9 mouse cellular contexts compared by ENCODE assay signal in the genomic region with DNA sequence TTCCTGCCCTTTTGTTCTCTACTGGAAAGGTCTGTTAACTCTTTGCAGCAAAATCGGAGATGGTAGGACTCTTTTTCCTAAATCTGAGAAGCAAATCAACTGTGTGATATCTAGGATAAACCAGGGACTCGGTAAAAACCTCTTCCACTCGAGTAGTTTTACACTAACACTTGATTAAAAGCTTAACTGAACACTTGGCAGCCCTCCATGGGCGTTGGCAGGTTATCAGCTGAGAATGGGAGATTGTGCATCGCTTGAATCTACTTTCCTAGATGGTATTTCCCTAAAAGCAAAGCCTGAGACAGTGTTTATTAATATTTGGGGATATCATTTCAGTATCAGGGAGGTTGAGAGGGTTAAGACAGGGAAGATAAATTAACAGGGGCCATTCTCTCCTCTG.
A peak's percentile ranks its signal among the peaks of the same experiment; 100 is the strongest.
DNase-seq lines count a peak whose midpoint lies in the region; ATAC-seq and TF ChIP-seq lines count a peak whose summit lies in the region.
"Had no signal": no experiment of that assay in that cellular context is flagged by ENCODE, and none has a peak within 500 bp of the region (broad histone marks: within the 10 kb centered on the region; RNA-seq: fewer than 3 reads in every experiment).

No protein-coding gene starts in this region.

- no peak for ATAC-seq in hindbrain, embryonic 13.5 days (ENCODE audit: low FRiP score)

- no peaks in the 10 kb centered on the region for H3K9me3 ChIP-seq in hindbrain, embryonic 13.5 days

- no peak overlapping the region for H3K4me3 ChIP-seq in gastrocnemius, adult 2 months
- no peak overlapping the region for H3K4me3 ChIP-seq in hindbrain, embryonic 13.5 days

- no peaks in the 10 kb centered on the region for H3K4me1 ChIP-seq in hindbrain, embryonic 13.5 days (replicated peaks)

- no peaks in the 10 kb centered on the region for H3K27me3 ChIP-seq in hindbrain, embryonic 13.5 days

- no peak overlapping the region for H3K9ac ChIP-seq in hindbrain, embryonic 13.5 days

- no peak overlapping the region for H3K4me2 ChIP-seq in hindbrain, embryonic 13.5 days

- DNase-seq in gastrocnemius, adult 2 months = peak; percentile 33
- no peak for DNase-seq in gastrocnemius, postnatal 25 days
- DNase-seq in adrenal gland, postnatal 25 days = peak; percentile 75
- peak; percentile 45 to 60 for DNase-seq in frontal cortex, postnatal 25 days (ENCODE audit: low spot score in 2 of 2)
- DNase-seq in left cerebral cortex, postnatal 10 days (ENCODE audit: extremely low spot score in 1 of 2, low spot score in 2 of 2) = peak; percentile 63 to 67
- no peak for DNase-seq in embryo, embryonic 9.5 days (ENCODE audit: extremely low spot score)
- no peak for DNase-seq in thymus, postnatal 14 days

- WGBS in hindbrain, embryonic 13.5 days = 63% methylated on average over 5 of the region's 5 CpGs

- no peak overlapping the region for H3K27ac ChIP-seq in gastrocnemius, adult 2 months
- no peak overlapping the region for H3K27ac ChIP-seq in hindbrain, embryonic 13.5 days
- H3K27ac ChIP-seq: macrophage had no signal

- no peaks in the 10 kb centered on the region for H3K36me3 ChIP-seq in hindbrain, embryonic 13.5 days

- intact Hi-C loops in gastrocnemius, adult 2 months (cut with DNase I) = loop anchor here (10.0 kb wide), 1 partner anchor 302 kb away; no protein-coding TSS in a partner anchor
- intact Hi-C loops in left cerebral cortex, postnatal 10 days (cut with DNase I) = no loop called here

- TF ChIP-seq CTCF in gastrocnemius, adult 2 months (IDR thresholded peaks at IDR 0.05) = no peak

Comparison
In these comparisons a context has a peak if more than half of its experiments do, and no peak if none do; other contexts are left out.
1. DNase-seq: peak in gastrocnemius, adult 2 months (single experiment), adrenal gland, postnatal 25 days (single experiment), frontal cortex, postnatal 25 days (2 of 2) and left cerebral cortex, postnatal 10 days (2 of 2); none in gastrocnemius, postnatal 25 days (single experiment), embryo, embryonic 9.5 days (single experiment) and thymus, postnatal 14 days (single experiment).